Mouse (Mus musculus) kidney, embryonic 14.5 days (tissue): Measurements from ENCODE around the gene Lins1. TPM values are rescaled to one million over a fixed set of nuclear protein-coding genes. Genes with fewer than 3 reads are reported as not detected.

Source experiments
- ATAC-seq: fragments of 200-750 bp; cut with Nextera tagmentation; 2 replicates; pipeline ENCODE4 v1.8.0; 2017; ENCODE audit warnings: moderate number of reproducible peaks, mild to moderate bottlenecking, moderate TSS enrichment, moderate library complexity; ENCODE audit not compliant: low FRiP score, low TSS enrichment
- H3K27ac ChIP-seq: fragments of 300-500 bp; sonication (generic); 2 replicates; pipeline ENCODE4 v1.5.1; 2014; ENCODE audit warnings: low read depth, mild to moderate bottlenecking, low read length, moderate library complexity, mixed read lengths
- H3K27me3 ChIP-seq: fragments of 300-500 bp; sonication (generic); 2 replicates; pipeline ENCODE4 v1.6.1; 2014; ENCODE audit warnings: mild to moderate bottlenecking, low read length; ENCODE audit not compliant: control insufficient read depth, insufficient read depth
- H3K36me3 ChIP-seq: fragments of 300-500 bp; sonication (generic); 2 replicates; pipeline ENCODE4 v1.6.1; 2014; ENCODE audit warnings: low read length, mixed read lengths; ENCODE audit not compliant: control insufficient read depth, insufficient read depth
- H3K4me1 ChIP-seq: fragments of 300-500 bp; sonication (generic); 2 replicates; pipeline ENCODE4 v1.6.1; 2014; ENCODE audit warnings: low read length, mixed read lengths; ENCODE audit not compliant: control insufficient read depth, insufficient read depth
- H3K4me2 ChIP-seq: fragments of 300-500 bp; sonication (generic); replicated peaks from 2 replicates; pipeline ENCODE4 v1.6.1; 2014; ENCODE audit warnings: low read depth, mild to moderate bottlenecking, low read length
- H3K4me3 ChIP-seq: fragments of 300-500 bp; sonication (generic); 2 replicates; pipeline ENCODE4 v1.5.1; 2014; ENCODE audit warnings: mild to moderate bottlenecking, low read length
- H3K9ac ChIP-seq: fragments of 300-500 bp; sonication (generic); 2 replicates; pipeline ENCODE4 v1.6.1; 2014; ENCODE audit warnings: low read depth, mild to moderate bottlenecking, low read length, moderate library complexity
- H3K9me3 ChIP-seq: fragments of 300-500 bp; sonication (generic); 2 replicates; pipeline ENCODE4 v1.6.1; 2016; ENCODE audit warnings: low read length; ENCODE audit not compliant: control insufficient read depth
- WGBS: fragments of 180-500 bp; shearing (Covaris S2); extraction: QIAGEN DNeasy Blood & Tissue Kit; methylation state at CpG from one replicate; pipeline ENCODE4 v1.1.7; 2014; 5-methylcytosine and 5-hydroxymethylcytosine counted together
- polyA plus RNA-seq: library from polyadenylated mRNA; unstranded; fragments of >200 nt; fragmentation: Nextera tagmentation; extraction: Ambion mirVana; gene quantifications from 2 replicates; pipeline ENCODE4 v1.2.1, GENCODE M21; 2014

Lins1 gene
- polyA plus RNA-seq, 1 experiment from 2014 or later = 23.1 TPM

DNA sequence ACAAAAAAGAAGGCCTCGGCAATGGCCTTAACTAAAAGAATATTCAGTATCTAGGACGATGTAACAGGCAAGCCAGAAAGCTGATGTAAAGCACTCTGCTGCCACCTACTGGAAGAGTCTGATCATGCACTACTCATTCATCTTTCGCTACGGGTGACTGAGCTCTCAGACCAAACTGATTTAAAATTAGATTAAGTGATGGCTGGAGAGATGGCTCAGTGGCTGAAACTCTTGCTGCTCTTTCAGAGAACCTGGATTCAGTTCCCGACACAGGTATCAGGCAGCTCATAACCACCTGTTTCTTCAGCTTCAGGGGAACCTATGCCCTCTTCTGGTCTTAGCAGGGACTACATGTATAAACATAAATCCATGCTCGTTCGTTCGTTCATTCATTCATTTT is 28.1 kb upstream of the Lins1 start:
- Histone ChIP-seq H3K27ac (no peak overlapping the region), H3K9ac (no peak overlapping the region), H3K27me3 (no peaks in the 10 kb centered on the region), H3K36me3 (peaks cover 25% of the 10 kb centered on the region), H3K4me2 (no peak overlapping the region), H3K4me1 (peaks cover 6% of the 10 kb centered on the region; the same call in 1 of the 2 replicates), H3K9me3 (no peaks in the 10 kb centered on the region), H3K4me3 (no peak overlapping the region)
- ATAC-seq = no peak
- WGBS = 19% methylated on average over 8 of the region's 8 CpGs

DNA sequence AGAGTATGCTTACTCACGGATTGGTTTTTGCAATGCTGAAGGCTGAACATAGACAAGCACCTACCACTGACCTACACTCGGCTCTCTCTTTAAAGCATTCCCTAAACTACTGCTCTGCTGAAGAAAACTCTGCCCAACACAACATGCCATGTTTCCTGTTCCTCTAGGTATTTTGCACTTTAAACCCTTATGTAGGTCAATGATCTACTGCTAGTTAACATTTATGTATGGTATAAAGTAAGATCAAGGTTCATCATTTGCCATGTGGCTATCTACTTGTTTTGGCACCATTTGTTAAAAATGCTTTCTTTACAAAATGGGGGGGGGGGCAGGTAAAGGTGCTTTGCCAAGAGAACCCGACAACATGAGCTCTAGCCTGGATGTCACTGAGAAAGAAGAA is 26.1 kb upstream of the Lins1 start:
- WGBS = 87% methylated on average over 3 of the region's 3 CpGs
- Histone ChIP-seq H3K9ac (no peak overlapping the region), H3K4me2 (no peak overlapping the region), H3K4me3 (no peak overlapping the region), H3K27me3 (no peaks in the 10 kb centered on the region), H3K9me3 (peaks cover 4% of the 10 kb centered on the region; the same call in 1 of the 2 replicates), H3K36me3 (peaks cover 14% of the 10 kb centered on the region), H3K27ac (no peak overlapping the region), H3K4me1 (peaks cover 6% of the 10 kb centered on the region; the same call in 1 of the 2 replicates)
- ATAC-seq = no peak

DNA sequence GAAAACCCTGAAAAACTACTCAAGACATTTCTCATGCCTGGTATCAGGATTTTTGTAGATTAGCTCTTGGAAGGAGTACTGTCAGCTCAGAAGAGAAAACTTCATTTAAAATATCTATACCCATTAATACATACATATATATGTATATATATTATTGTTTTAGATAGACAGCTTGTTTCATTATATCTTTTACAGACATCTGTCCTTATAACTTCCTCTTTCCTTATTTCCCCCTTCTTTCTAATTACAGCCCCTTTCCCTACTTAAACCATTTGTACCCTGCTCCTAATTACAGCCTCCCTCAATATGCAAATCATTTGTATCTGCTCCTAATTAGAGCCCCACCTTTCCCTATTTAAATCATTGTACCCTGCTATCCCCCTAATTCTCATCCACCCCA is 22.6 kb upstream of the Lins1 start:
- no peak overlapping the region for H3K4me2 ChIP-seq
- H3K4me3 ChIP-seq = no peak overlapping the region
- peaks cover 5% of the 10 kb centered on the region; the same call in 1 of the 2 replicates for H3K9me3 ChIP-seq
- ATAC-seq = no peak
- no peak overlapping the region for H3K9ac ChIP-seq
- no peaks in the 10 kb centered on the region for H3K4me1 ChIP-seq
- no peak overlapping the region for H3K27ac ChIP-seq
- no peaks in the 10 kb centered on the region for H3K27me3 ChIP-seq
- peaks cover 14% of the 10 kb centered on the region for H3K36me3 ChIP-seq

- no peaks in the 10 kb centered on the region for H3K4me1 ChIP-seq
- ATAC-seq = no peak
Observed at GRCm38 (mm10) chr7:66675800-66676199, 13.9 kb upstream of the Lins1 start.

DNA sequence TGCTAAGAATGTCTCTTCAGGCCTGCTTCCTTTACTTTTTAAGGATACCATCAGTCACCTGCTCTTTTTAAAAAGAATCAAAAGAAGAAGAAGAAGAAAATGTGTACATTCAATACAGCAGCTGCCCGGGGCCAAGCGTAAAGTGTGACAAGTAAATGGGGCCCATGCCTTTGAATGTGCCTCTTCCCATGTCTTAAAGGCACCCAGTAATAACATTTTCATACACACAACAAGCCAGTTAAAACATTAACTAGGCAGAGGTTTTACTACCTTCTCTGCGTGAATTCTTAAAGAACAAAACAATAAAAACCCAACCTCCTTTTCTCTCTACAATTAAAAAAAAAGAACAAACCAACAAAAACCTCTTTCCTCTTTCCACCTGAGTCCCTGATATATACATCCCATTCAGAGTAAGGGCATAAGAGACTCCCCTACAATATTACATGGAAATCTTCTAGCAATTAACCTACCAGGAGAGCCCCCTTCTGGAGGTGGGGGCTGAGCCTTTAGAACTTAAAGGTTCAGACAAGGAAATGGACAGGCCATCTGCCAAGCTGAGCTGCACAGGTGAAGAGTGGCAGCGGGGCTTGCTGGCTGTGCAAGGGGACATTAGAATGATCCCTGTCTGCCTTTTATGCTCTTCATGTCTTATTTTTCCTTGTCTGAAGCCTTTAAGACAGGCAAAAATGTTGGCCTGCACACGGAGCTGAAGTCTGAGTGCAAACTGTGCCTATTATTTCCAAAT is 7.4 kb upstream of the Lins1 start:
- H3K36me3 ChIP-seq = peaks cover 53% of the 10 kb centered on the region
- H3K27me3 ChIP-seq = no peaks in the 10 kb centered on the region
- no peak for ATAC-seq
- no peak overlapping the region for H3K4me3 ChIP-seq
- H3K4me2 ChIP-seq = no peak overlapping the region
- no peak overlapping the region for H3K9ac ChIP-seq
- H3K27ac ChIP-seq = no peak overlapping the region
- 91% methylated on average over 5 of the region's 5 CpGs for WGBS
- no peaks in the 10 kb centered on the region for H3K9me3 ChIP-seq
- H3K4me1 ChIP-seq = no peaks in the 10 kb centered on the region

More at GRCm38 (mm10) chr7:66675800-66676199, 13.9 kb upstream of the Lins1 start:
- Histone ChIP-seq H3K4me3 (no peak overlapping the region), H3K9me3 (no peaks in the 10 kb centered on the region), H3K27ac (no peak overlapping the region), H3K4me2 (no peak overlapping the region), H3K27me3 (no peaks in the 10 kb centered on the region), H3K36me3 (peaks cover 78% of the 10 kb centered on the region), H3K9ac (no peak overlapping the region)
- WGBS = 92% methylated on average over 2 of the region's 2 CpGs

DNA sequence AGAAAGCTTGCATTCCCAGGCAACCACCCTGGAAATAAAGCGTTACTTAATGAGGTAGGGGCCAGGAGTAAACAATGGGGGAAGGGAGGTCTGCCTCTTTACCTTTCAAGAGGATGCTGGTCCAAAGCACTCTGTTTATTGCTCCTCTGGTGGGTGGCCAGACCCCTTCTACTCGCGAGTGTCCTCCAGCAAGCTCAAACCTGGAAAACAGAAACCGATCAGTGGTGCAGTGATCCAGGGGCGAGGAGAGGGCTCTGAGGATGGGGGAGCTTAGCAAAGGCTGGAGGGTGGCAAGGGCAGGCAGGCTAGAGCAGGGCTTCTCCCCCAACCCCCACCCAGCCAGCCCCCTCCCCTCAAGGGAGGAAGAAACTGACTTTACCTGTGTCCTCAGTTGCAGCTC is 968 bp upstream of the Lins1 start:
- Histone ChIP-seq H3K27me3 (no peaks in the 10 kb centered on the region), H3K4me2 (peak overlapping the region; percentile 88)

DNA sequence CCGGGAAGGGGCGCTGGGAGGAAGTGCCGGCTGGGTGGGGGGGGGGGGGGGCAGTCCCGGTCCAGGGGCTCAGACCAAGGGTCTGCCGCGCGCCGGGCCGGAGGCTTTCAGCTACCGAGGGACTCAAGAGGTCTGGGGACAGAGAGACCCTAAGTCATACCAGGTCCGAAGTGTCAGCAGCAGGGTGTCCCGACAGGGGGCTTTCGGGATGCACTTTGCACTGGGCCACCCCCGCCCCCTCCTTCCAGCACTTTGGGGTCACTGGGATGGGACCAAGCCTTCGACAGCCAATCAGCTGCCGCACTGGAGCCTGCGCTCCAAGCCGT is 432 bp upstream of the Lins1 start, which contains the start of gene Asb7:
Gene Asb7 (minus strand): TSS at position 303 of the 326 bp plus-strand sequence.
- no peak for ATAC-seq
- H3K4me2 ChIP-seq = peak within 1 kb of the TSS; percentile 88
- H3K36me3 ChIP-seq = peaks cover 7% of the 10 kb centered on the region
- no peaks in the 10 kb centered on the region for H3K9me3 ChIP-seq
- H3K4me3 ChIP-seq = peak within 1 kb of the TSS; percentile 85
- peak within 1 kb of the TSS; percentile 71; the same call in 1 of the 2 replicates for H3K27ac ChIP-seq
- peaks cover 12% of the 10 kb centered on the region for H3K4me1 ChIP-seq
- H3K9ac ChIP-seq = peak within 1 kb of the TSS; percentile 82
- 0% methylated on average over 14 of the region's 18 CpGs for WGBS
- H3K27me3 ChIP-seq = no peaks in the 10 kb centered on the region

More for the DNA sequence above, 968 bp upstream of the Lins1 start:
- Histone ChIP-seq H3K36me3 (peaks cover 10% of the 10 kb centered on the region), H3K4me1 (peaks cover 12% of the 10 kb centered on the region), H3K9me3 (no peaks in the 10 kb centered on the region), H3K27ac (no peak overlapping the region), H3K9ac (peak overlapping the region; percentile 79), H3K4me3 (peak overlapping the region; percentile 85)
- 2% methylated on average over 5 of the region's 5 CpGs for WGBS
- 0 out of 2 replicates have a peak, but pooled peaks have one; percentile 0 for ATAC-seq

GRCm38 (mm10) chr7:66694467-66694866 is 4.8 kb downstream of the Lins1 start:
- Histone ChIP-seq H3K27me3 (no peaks in the 10 kb centered on the region), H3K36me3 (peaks cover 18% of the 10 kb centered on the region), H3K4me3 (no peak overlapping the region), H3K4me1 (peaks cover 4% of the 10 kb centered on the region; the same call in 1 of the 2 replicates), H3K9me3 (no peaks in the 10 kb centered on the region), H3K27ac (no peak overlapping the region), H3K4me2 (no peak overlapping the region), H3K9ac (no peak overlapping the region)
- no peak for ATAC-seq
- 75% methylated on average over 7 of the region's 7 CpGs for WGBS

DNA sequence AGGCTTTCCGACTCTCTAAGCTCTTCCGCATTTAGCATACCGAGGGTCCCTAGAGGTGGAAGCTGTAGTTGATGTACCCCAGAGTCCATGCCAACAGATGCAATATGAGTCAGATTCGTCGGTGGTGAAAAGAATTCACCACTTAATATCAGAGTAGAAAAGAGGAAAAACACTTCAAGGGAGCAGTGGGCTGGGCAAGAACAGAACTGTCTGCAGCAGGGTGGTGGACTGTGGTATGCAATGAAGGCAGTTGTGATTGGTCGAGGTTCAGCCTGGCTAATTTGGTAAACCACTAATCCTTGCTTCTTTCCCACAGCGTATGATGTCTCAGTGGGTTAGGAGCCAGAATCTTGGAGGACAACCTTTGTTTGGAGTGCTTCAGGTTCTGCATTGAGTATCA is 13.0 kb downstream of the Lins1 start:
- no peak for ATAC-seq
- Histone ChIP-seq H3K4me3 (no peak overlapping the region), H3K27ac (no peak overlapping the region), H3K9me3 (no peaks in the 10 kb centered on the region), H3K9ac (no peak overlapping the region), H3K4me2 (no peak overlapping the region), H3K36me3 (peaks cover 32% of the 10 kb centered on the region; the same call in 1 of the 2 replicates), H3K4me1 (no peaks in the 10 kb centered on the region), H3K27me3 (no peaks in the 10 kb centered on the region)
- 94% methylated on average over 7 of the region's 7 CpGs for WGBS
